Mouse (Mus musculus) Muller cell, postnatal 12 days (primary cell): ENCODE measurements around the gene Slit3.
A peak's percentile ranks its signal among the peaks of the same experiment; 100 is the strongest.

Source experiments
- DNase-seq: peaks from one replicate; pipeline ENCODE4 v3.0.0-alpha.2; 2015; ENCODE audit errors: inconsistent ontology term

Slit3 gene

GRCm38 (mm10) chr11:35690515-35691281 is 569.7 kb downstream of the Slit3 start:
- DNase-seq, result no peak

- DNase-seq, result peak; percentile 53
Measured at GRCm38 (mm10) chr11:35693136-35693535, 572.1 kb downstream of the Slit3 start.

- DNase-seq, result no peak
Measured at GRCm38 (mm10) chr11:35693625-35694024, 572.6 kb downstream of the Slit3 start.

GRCm38 (mm10) chr11:35697476-35697875 is 576.5 kb downstream of the Slit3 start:
- DNase-seq, result no peak

- no peak for DNase-seq
Measured at GRCm38 (mm10) chr11:35698901-35699300, 577.9 kb downstream of the Slit3 start.

- no peak for DNase-seq
Measured at GRCm38 (mm10) chr11:35703471-35703870, 582.4 kb downstream of the Slit3 start.

- DNase-seq, result no peak
Measured at GRCm38 (mm10) chr11:35704381-35704780, 583.4 kb downstream of the Slit3 start.

GRCm38 (mm10) chr11:35704927-35705326 is 583.9 kb downstream of the Slit3 start:
- no peak for DNase-seq

GRCm38 (mm10) chr11:35707431-35707830 is 586.4 kb downstream of the Slit3 start:
- DNase-seq, result no peak

- no peak for DNase-seq
Measured at GRCm38 (mm10) chr11:35711314-35711713, 590.3 kb downstream of the Slit3 start.

- DNase-seq, result no peak
Measured at GRCm38 (mm10) chr11:35718881-35719280, 597.9 kb downstream of the Slit3 start.

- DNase-seq, result no peak
Measured at GRCm38 (mm10) chr11:35723876-35724275, 602.9 kb downstream of the Slit3 start.

- no peak for DNase-seq
Measured at GRCm38 (mm10) chr11:35726341-35726846, 605.4 kb downstream of the Slit3 start.

- no peak for DNase-seq
Measured at GRCm38 (mm10) chr11:35728200-35728599, 607.2 kb downstream of the Slit3 start.

- no peak for DNase-seq
Measured at GRCm38 (mm10) chr11:35729186-35729585, 608.2 kb downstream of the Slit3 start.

- no peak for DNase-seq
Measured at GRCm38 (mm10) chr11:35732366-35732765, 611.3 kb downstream of the Slit3 start.

- no peak for DNase-seq
Measured at GRCm38 (mm10) chr11:35736817-35737216, 615.8 kb downstream of the Slit3 start.

GRCm38 (mm10) chr11:35737262-35737661 is 616.2 kb downstream of the Slit3 start:
- DNase-seq, result no peak

GRCm38 (mm10) chr11:35738102-35738501 is 617.1 kb downstream of the Slit3 start:
- no peak for DNase-seq

GRCm38 (mm10) chr11:35743586-35743985 is 622.6 kb downstream of the Slit3 start:
- DNase-seq, result no peak

- no peak for DNase-seq
Measured at GRCm38 (mm10) chr11:35744571-35744970, 623.5 kb downstream of the Slit3 start.

GRCm38 (mm10) chr11:35750578-35750977 is 629.6 kb downstream of the Slit3 start:
- DNase-seq, result no peak

GRCm38 (mm10) chr11:35754906-35755418 is 633.9 kb downstream of the Slit3 start:
- peak; percentile 17 for DNase-seq
